Mouse (Mus musculus): ENCODE data around the gene Cuta. TPM values are rescaled to one million over a fixed set of nuclear protein-coding genes. Genes with fewer than 3 reads are reported as not detected.
A peak's percentile ranks its signal among the peaks of the same experiment; 100 is the strongest.

Cuta gene
- polyA plus RNA-seq, 1 experiment: 120 TPM

GRCm38 (mm10) chr17:26893492-26893891 lies 45.9 kb downstream of the Cuta start:
- DNase-seq (ENCODE audit: extremely low spot score in 1 of 2, low spot score in 1 of 2): no peak

- no peak for DNase-seq (ENCODE audit: extremely low spot score in 1 of 2, low spot score in 1 of 2)
Observed at GRCm38 (mm10) chr17:26892635-26893375, 46.6 kb downstream of the Cuta start.

DNA sequence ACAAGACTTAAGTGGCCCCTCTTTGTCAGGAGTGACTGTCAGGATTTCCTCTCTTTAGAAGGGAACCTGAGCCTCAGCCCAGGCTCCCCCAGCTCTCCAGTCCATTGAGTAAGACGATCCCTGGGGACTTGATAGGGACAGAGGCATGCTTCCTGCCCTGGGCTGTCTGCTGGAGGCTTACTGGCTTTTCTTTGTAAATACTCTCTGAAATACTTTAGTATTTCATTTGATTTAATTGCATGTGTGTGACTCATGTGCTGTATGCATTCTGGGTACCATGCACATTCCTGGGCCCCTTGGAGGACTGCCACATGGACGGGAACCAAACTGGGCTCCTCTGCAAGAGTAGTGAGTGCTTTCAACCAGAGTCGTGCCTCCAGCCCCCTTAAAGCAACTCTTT lies 51.4 kb downstream of the Cuta start:
- DNase-seq (ENCODE audit: extremely low spot score in 1 of 2, low spot score in 1 of 2): no peak

DNA sequence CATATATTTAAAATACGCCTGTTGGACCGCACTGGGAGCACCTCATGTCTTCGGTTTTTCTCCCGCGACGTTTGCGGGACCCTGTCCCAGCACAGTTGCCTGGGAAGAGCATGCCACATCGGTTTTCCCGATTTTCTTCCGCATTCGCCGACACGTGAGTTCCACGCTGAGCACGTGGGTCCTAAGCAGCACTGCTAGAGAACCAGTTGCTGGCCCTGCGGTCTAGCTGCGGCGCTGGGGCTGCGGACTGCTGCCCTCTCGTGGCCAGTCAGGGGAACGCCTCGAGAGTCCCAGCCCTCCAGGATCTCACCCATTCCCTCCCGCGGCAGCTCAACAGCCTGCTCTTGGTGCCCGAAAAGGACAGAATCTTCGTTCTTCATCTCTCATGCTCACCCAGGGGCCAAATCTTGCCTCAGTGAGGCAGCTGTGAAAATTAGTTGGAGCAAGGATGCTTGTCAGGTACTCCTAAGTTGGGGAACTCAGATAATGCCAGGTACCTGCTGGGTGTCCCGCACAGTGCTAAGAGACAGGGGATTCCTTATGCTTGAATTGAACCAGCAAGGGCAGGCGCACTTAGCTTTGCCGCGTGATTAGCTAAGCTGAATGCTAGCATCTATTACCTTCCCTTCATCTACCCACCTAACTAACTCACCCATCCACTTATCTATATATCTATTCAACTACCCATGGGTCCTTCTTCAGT lies 53.2 kb downstream of the Cuta start:
- DNase-seq (ENCODE audit: extremely low spot score in 1 of 2, low spot score in 1 of 2): peak; percentile 52 to 90

GRCm38 (mm10) chr17:26884995-26885926 lies 54.1 kb downstream of the Cuta start:
- DNase-seq (ENCODE audit: extremely low spot score in 1 of 2, low spot score in 1 of 2): peak in 1 of 2 experiments; percentile 71

Other genes starting within 250 kb of the Cuta start
- gene Crebrf, start 223.9 kb downstream of the Cuta start, polyA plus RNA-seq (2012; rRNA removed): 16.4 and 17.6 TPM in 2 replicates
- 43.1 and 47.8 TPM in 2 replicates for gene Bnip1, start 158.5 kb downstream of the Cuta start, polyA plus RNA-seq (2012; rRNA removed)
- gene Nkx2-5, start 94.6 kb downstream of the Cuta start, polyA plus RNA-seq (2012; rRNA removed): not detected in 2 replicates
- gene Kifc5b, start 22.5 kb downstream of the Cuta start, polyA plus RNA-seq (2012; rRNA removed): 4.2 and 4.5 TPM in 2 replicates
- gene Phf1, start 6.5 kb downstream of the Cuta start, polyA plus RNA-seq (2012; rRNA removed): 44.1 and 44.7 TPM in 2 replicates
- gene Syngap1, start 1.7 kb upstream of the Cuta start, polyA plus RNA-seq (2012; rRNA removed): 212 and 226 TPM in 2 replicates
- gene Zbtb9, start 33.6 kb upstream of the Cuta start, polyA plus RNA-seq (2012; rRNA removed): 16.7 and 17.4 TPM in 2 replicates
- 17.9 and 19.4 TPM in 2 replicates for gene Bak1, start 89.4 kb upstream of the Cuta start, polyA plus RNA-seq (2012; rRNA removed)
- gene Itpr3, start 117.7 kb upstream of the Cuta start, polyA plus RNA-seq (2012; rRNA removed): 3.8 and 4.2 TPM in 2 replicates
- gene Uqcc2, start 194.3 kb upstream of the Cuta start, polyA plus RNA-seq (2012; rRNA removed): 327 and 355 TPM in 2 replicates
- 1.1 and 1.3 TPM in 2 replicates for gene Ip6k3, start 228.2 kb upstream of the Cuta start, polyA plus RNA-seq (2012; rRNA removed)